Mouse (Mus musculus): ENCODE data around the gene Pip4p1. TPM values are rescaled to one million over a fixed set of nuclear protein-coding genes. Genes with fewer than 3 reads are reported as not detected.

Pip4p1 gene
- total RNA-seq, 1 experiment: 19.4 TPM

GRCm38 (mm10) chr14:50892541-50893459 is 37.9 kb downstream of the Pip4p1 start:
- no peak for DNase-seq (ENCODE audit: low read depth, low spot score)
- no peak overlapping the region for H3K9ac ChIP-seq (ENCODE audit: insufficient read depth, low read depth, low read length, poor library complexity, severe bottlenecking)
- H3K4me3 ChIP-seq (ENCODE audit: insufficient read depth in 1 of 2, low read depth in 1 of 2, low read length in 2 of 2, poor library complexity in 1 of 2, severe bottlenecking in 1 of 2): no peak overlapping the region
- no peaks in the 10 kb centered on the region for H3K9me3 ChIP-seq (ENCODE audit: control insufficient read depth, insufficient read depth, low read depth, low read length)
- in situ Hi-C loops (cut with MboI; ENCODE audit: low sequenced_read_pairs in 2 of 2, unreplicated experiment in 2 of 2): no loop called here
- TF ChIP-seq ZC3H11A (IDR thresholded peaks at IDR 0.05; ENCODE audit: borderline replicate concordance, low read depth, low read length): no peak
- TF ChIP-seq ZNF384 (IDR thresholded peaks at IDR 0.05; ENCODE audit: low read depth, low read length): no peak
- TF ChIP-seq CHD2 (IDR thresholded peaks at IDR 0.05; ENCODE audit: low read depth, low read length): no peak
- TF ChIP-seq HCFC1 (IDR thresholded peaks at IDR 0.05; ENCODE audit: borderline replicate concordance, insufficient read depth, low read length): no peak
- TF ChIP-seq MAFK (IDR thresholded peaks at IDR 0.05; ENCODE audit: insufficient read depth, low read depth, low read length): no peak
- no peaks in the 10 kb centered on the region for H3K36me3 ChIP-seq (ENCODE audit: control insufficient read depth, insufficient read depth, low read length, poor library complexity, severe bottlenecking)
- no peak overlapping the region for H3K27ac ChIP-seq (ENCODE audit: insufficient read depth, low read depth, low read length, poor library complexity, severe bottlenecking)
- peaks cover 0 to 2% of the 10 kb centered on the region in 2 experiments; a peak in 1 of 4 replicates for H3K4me1 ChIP-seq (ENCODE audit: control insufficient read depth in 2 of 2, insufficient read depth in 2 of 2, low read length in 2 of 2, poor library complexity in 1 of 2)

- in situ Hi-C loops (cut with MboI; ENCODE audit: low sequenced_read_pairs in 2 of 2, unreplicated experiment in 2 of 2): no loop called here
- DNase-seq (ENCODE audit: low read depth, low spot score): no peak
- no peaks in the 10 kb centered on the region for H3K9me3 ChIP-seq (ENCODE audit: control insufficient read depth, insufficient read depth, low read depth, low read length)
- peaks cover 0 to 2% of the 10 kb centered on the region in 2 experiments; a peak in 1 of 4 replicates for H3K4me1 ChIP-seq (ENCODE audit: control insufficient read depth in 2 of 2, insufficient read depth in 2 of 2, low read length in 2 of 2, poor library complexity in 1 of 2)
- H3K4me3 ChIP-seq (ENCODE audit: insufficient read depth in 1 of 2, low read depth in 1 of 2, low read length in 2 of 2, poor library complexity in 1 of 2, severe bottlenecking in 1 of 2): no peak overlapping the region
- TF ChIP-seq MAFK (IDR thresholded peaks at IDR 0.05; ENCODE audit: insufficient read depth, low read depth, low read length) (no peak), ZNF384 (IDR thresholded peaks at IDR 0.05; ENCODE audit: low read depth, low read length) (no peak), ZC3H11A (IDR thresholded peaks at IDR 0.05; ENCODE audit: borderline replicate concordance, low read depth, low read length) (no peak), CHD2 (IDR thresholded peaks at IDR 0.05; ENCODE audit: low read depth, low read length) (no peak), HCFC1 (IDR thresholded peaks at IDR 0.05; ENCODE audit: borderline replicate concordance, insufficient read depth, low read length) (no peak)
- no peak overlapping the region for H3K27ac ChIP-seq (ENCODE audit: insufficient read depth, low read depth, low read length, poor library complexity, severe bottlenecking)
- no peaks in the 10 kb centered on the region for H3K36me3 ChIP-seq (ENCODE audit: control insufficient read depth, insufficient read depth, low read length, poor library complexity, severe bottlenecking)
- H3K9ac ChIP-seq (ENCODE audit: insufficient read depth, low read depth, low read length, poor library complexity, severe bottlenecking): no peak overlapping the region
Observed at GRCm38 (mm10) chr14:50892091-50892490, 38.6 kb downstream of the Pip4p1 start.

- no peak for DNase-seq (ENCODE audit: low read depth, low spot score)
- H3K9ac ChIP-seq (ENCODE audit: insufficient read depth, low read depth, low read length, poor library complexity, severe bottlenecking): no peak overlapping the region
- in situ Hi-C loops (cut with MboI; ENCODE audit: low sequenced_read_pairs in 2 of 2, unreplicated experiment in 2 of 2): no loop called here
- H3K36me3 ChIP-seq (ENCODE audit: control insufficient read depth, insufficient read depth, low read length, poor library complexity, severe bottlenecking): no peaks in the 10 kb centered on the region
- TF ChIP-seq ZNF384 (IDR thresholded peaks at IDR 0.05; ENCODE audit: low read depth, low read length) (no peak), CHD2 (IDR thresholded peaks at IDR 0.05; ENCODE audit: low read depth, low read length) (no peak), ZC3H11A (IDR thresholded peaks at IDR 0.05; ENCODE audit: borderline replicate concordance, low read depth, low read length) (no peak), MAFK (IDR thresholded peaks at IDR 0.05; ENCODE audit: insufficient read depth, low read depth, low read length) (no peak), HCFC1 (IDR thresholded peaks at IDR 0.05; ENCODE audit: borderline replicate concordance, insufficient read depth, low read length) (no peak)
- H3K9me3 ChIP-seq (ENCODE audit: control insufficient read depth, insufficient read depth, low read depth, low read length): no peaks in the 10 kb centered on the region
- no peak overlapping the region for H3K27ac ChIP-seq (ENCODE audit: insufficient read depth, low read depth, low read length, poor library complexity, severe bottlenecking)
- H3K4me1 ChIP-seq (ENCODE audit: control insufficient read depth in 2 of 2, insufficient read depth in 2 of 2, low read length in 2 of 2, poor library complexity in 1 of 2): peaks cover 0 to 2% of the 10 kb centered on the region in 2 experiments; a peak in 1 of 4 replicates
- no peak overlapping the region for H3K4me3 ChIP-seq (ENCODE audit: insufficient read depth in 1 of 2, low read depth in 1 of 2, low read length in 2 of 2, poor library complexity in 1 of 2, severe bottlenecking in 1 of 2)
Observed at GRCm38 (mm10) chr14:50891621-50892020, 39.0 kb downstream of the Pip4p1 start.

DNA sequence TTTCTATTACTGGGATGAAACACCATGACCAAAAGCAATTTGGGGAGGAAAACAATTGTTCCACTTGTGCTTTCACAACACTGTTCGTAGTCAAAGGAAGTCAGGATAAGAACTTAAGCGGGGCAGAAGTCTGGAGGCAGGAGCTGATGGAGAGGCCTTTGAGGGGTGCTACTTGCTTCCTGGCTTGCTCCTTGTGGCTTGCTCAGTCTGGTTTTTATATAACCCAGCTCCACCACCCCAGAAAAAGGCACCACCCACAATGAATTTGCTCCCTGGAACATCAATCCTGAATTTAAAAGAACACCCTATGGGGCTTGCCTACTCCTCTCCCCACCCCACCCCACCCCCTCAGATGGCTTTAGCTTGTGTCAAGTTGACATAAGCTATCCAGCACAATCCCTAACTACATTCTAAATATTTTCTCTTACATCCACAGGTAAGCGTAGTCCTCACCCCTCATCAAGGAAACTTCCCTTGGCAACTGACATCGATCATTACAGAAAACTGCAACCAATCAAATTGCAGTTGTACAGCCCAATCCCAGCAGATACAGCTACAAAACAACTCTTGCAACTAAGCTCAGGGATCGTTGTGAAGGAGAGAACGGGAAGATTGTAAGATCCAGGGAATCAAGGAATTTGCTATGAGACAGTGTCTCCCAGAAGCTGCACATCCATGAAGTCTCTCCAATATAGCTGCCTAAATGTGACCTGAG is 54.3 kb downstream of the Pip4p1 start:
- in situ Hi-C loops (cut with MboI; ENCODE audit: low sequenced_read_pairs in 2 of 2, unreplicated experiment in 2 of 2): no loop called here
- Histone ChIP-seq H3K27ac (ENCODE audit: insufficient read depth, low read depth, low read length, poor library complexity, severe bottlenecking) (no peak overlapping the region), H3K4me3 (ENCODE audit: insufficient read depth in 1 of 2, low read depth in 1 of 2, low read length in 2 of 2, poor library complexity in 1 of 2, severe bottlenecking in 1 of 2) (no peak overlapping the region), H3K36me3 (ENCODE audit: control insufficient read depth, insufficient read depth, low read length, poor library complexity, severe bottlenecking) (no peaks in the 10 kb centered on the region), H3K9me3 (ENCODE audit: control insufficient read depth, insufficient read depth, low read depth, low read length) (no peaks in the 10 kb centered on the region), H3K4me1 (ENCODE audit: control insufficient read depth in 2 of 2, insufficient read depth in 2 of 2, low read length in 2 of 2, poor library complexity in 1 of 2) (0 out of 4 replicates have a peak, but pooled peaks cover 0 to 4% of the 10 kb centered on the region in 2 experiments), H3K9ac (ENCODE audit: insufficient read depth, low read depth, low read length, poor library complexity, severe bottlenecking) (no peak overlapping the region)
- TF ChIP-seq MAFK (IDR thresholded peaks at IDR 0.05; ENCODE audit: insufficient read depth, low read depth, low read length) (no peak), CHD2 (IDR thresholded peaks at IDR 0.05; ENCODE audit: low read depth, low read length) (peak; percentile 28; the same call in 1 of the 2 replicates)
- DNase-seq (ENCODE audit: low read depth, low spot score): no peak

Other genes starting within 250 kb of the Pip4p1 start
- gene Olfr747, start 237.7 kb downstream of the Pip4p1 start, total RNA-seq (2012; rRNA removed): not detected in 2 replicates
- gene Olfr748, start 223.5 kb downstream of the Pip4p1 start, total RNA-seq (2012; rRNA removed): not detected in 2 replicates
- not detected in 2 replicates for gene Olfr749, start 185.8 kb downstream of the Pip4p1 start, total RNA-seq (2012; rRNA removed)
- gene Ttc5, start 145.3 kb downstream of the Pip4p1 start, total RNA-seq (2012; rRNA removed): 28.4 and 65.9 TPM in 2 replicates
- 24.1 and 29.4 TPM in 2 replicates for gene Ccnb1ip1, start 123.1 kb downstream of the Pip4p1 start, total RNA-seq (2012; rRNA removed)
- gene Parp2, start 123.0 kb downstream of the Pip4p1 start, total RNA-seq (2012; rRNA removed): 44.7 and 115 TPM in 2 replicates
- gene Tep1, start 60.3 kb downstream of the Pip4p1 start, total RNA-seq (2012; rRNA removed): 11.5 and 19.5 TPM in 2 replicates
- gene Klhl33, start 33.3 kb downstream of the Pip4p1 start, total RNA-seq (2012; rRNA removed): 0.09 and 0.32 TPM in 2 replicates
- gene Osgep, start 6.0 kb downstream of the Pip4p1 start, total RNA-seq (2012; rRNA removed): 19.1 and 34.9 TPM in 2 replicates
- 127 and 205 TPM in 2 replicates for gene Apex1, start 5.9 kb downstream of the Pip4p1 start, total RNA-seq (2012; rRNA removed)
- gene Pnp, start 226 bp upstream of the Pip4p1 start, total RNA-seq (2012; rRNA removed): 74.8 and 115 TPM in 2 replicates
- gene Gm49342, start 13.7 kb upstream of the Pip4p1 start, total RNA-seq (2012; rRNA removed): 25.4 and 26.2 TPM in 2 replicates
- 1.1 and 2.2 TPM in 2 replicates for gene Pnp2, start 25.1 kb upstream of the Pip4p1 start, total RNA-seq (2012; rRNA removed)
- gene Rnase10, start 76.9 kb upstream of the Pip4p1 start, total RNA-seq (2012; rRNA removed): not detected in 2 replicates
- not detected in 2 replicates for gene Rnase9, start 111.0 kb upstream of the Pip4p1 start, total RNA-seq (2012; rRNA removed)
- gene Rnase11, start 119.3 kb upstream of the Pip4p1 start, total RNA-seq (2012; rRNA removed): not detected in 2 replicates
- gene Rnase12, start 126.8 kb upstream of the Pip4p1 start, total RNA-seq (2012; rRNA removed): 0.36 and 1.1 TPM in 2 replicates
- not detected in 2 replicates for gene Olfr750, start 143.6 kb upstream of the Pip4p1 start, total RNA-seq (2012; rRNA removed)
- 2.5 and 10.3 TPM in 2 replicates for gene Rnase4, start 160.2 kb upstream of the Pip4p1 start, total RNA-seq (2012; rRNA removed)
- gene Ang, start 160.3 kb upstream of the Pip4p1 start, total RNA-seq (2012; rRNA removed): 1.2 and 1.4 TPM in 2 replicates
- gene Eddm3b, start 183.6 kb upstream of the Pip4p1 start, total RNA-seq (2012; rRNA removed): not detected in 2 replicates
- gene Rnase6, start 193.1 kb upstream of the Pip4p1 start, total RNA-seq (2012; rRNA removed): not detected in 2 replicates
- gene Rnase1, start 215.9 kb upstream of the Pip4p1 start, total RNA-seq (2012; rRNA removed): not detected in 2 replicates
- gene Rnase2b, start 231.4 kb upstream of the Pip4p1 start, total RNA-seq (2012; rRNA removed): not detected in 2 replicates